Mouse (Mus musculus): ENCODE measurements around the gene Magi2.

Magi2 gene

GRCm38 (mm10) chr5:20536544-20536943 is 1309.7 kb downstream of the Magi2 start:
- DNase-seq = no peak

- no peak for DNase-seq
These were observed 1310.7 kb downstream of the Magi2 start for GRCm38 (mm10) chr5:20537369-20538022.

DNA sequence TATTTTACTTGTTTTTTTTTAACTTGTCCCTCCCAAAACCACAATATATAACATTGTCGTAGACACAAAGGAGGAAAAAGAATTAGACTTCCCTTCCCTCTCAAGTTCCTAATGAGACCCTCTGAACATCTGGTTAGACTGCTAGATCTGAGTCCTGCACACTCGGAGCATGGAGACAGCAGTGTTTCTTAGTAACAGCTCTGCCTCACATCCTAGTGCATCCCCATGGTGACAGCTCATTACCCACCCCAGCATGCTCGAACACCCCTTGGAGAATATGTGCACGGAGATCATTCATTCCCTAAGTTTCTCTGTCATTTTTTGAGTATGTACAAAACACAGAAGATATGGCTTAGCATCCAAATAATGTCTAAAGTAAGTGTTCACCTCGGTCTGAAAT is 1317.5 kb downstream of the Magi2 start:
- DNase-seq = no peak

GRCm38 (mm10) chr5:20559378-20559777 is 1332.5 kb downstream of the Magi2 start:
- DNase-seq = no peak

DNA sequence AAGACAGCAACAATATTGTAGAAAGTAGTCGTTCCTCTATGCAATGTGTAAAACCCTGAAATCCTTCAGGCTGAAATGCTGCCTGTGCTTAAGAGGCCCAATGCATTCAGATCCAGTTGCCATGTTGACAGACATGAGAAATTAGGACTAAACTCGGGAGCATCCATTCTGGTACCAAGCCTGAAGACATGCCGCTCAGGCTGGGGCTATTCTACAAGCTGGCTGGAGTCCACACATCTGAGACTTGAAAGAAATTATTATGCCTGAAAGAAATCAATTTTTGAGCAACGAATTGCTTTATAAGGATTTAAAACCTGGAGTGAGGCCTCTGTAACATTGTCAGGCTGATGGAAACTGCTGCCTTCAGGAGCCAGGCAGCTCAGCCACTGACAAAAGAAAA is 1333.0 kb downstream of the Magi2 start:
- no peak for DNase-seq

DNA sequence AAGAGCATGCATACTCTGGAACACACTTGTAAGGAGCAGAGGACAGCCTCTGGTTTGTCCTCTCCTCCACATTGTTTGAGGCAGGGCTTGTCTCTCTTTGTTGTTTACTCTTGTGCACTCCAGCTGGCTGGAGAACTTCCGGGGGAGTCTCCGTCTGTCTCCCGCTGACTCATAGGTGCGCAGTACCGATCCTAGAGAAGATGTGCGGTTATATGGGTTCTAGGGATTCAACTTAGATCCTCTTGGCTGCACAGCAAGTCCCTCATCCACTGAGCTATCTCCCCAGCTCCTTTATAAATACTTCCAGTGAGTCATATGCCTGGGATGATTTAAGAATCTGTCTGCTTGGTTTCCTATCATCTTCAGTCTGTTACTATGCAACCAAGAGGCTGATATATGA is 1341.6 kb downstream of the Magi2 start:
- DNase-seq = no peak

GRCm38 (mm10) chr5:20568966-20569365 is 1342.1 kb downstream of the Magi2 start:
- DNase-seq = no peak

DNA sequence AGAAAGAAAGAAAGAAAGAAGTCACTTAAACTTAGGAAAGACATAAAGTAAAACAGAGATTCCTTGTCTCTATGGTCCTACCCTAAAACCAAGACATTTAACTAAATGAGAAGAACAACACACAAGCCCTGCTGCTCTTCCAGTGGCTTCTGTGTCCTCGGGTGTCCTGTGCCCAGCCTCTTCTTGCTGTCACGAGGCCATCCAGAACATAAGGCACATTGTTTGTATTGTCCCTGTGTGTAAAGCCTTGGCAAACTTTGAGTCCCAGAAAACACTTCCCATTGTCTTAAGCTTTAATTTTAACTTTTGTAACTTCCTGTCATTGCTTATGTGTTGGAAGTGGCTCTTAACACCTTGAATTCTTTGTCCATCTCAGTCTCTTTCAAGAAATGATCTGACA is 1348.0 kb downstream of the Magi2 start:
- DNase-seq = no peak

DNA sequence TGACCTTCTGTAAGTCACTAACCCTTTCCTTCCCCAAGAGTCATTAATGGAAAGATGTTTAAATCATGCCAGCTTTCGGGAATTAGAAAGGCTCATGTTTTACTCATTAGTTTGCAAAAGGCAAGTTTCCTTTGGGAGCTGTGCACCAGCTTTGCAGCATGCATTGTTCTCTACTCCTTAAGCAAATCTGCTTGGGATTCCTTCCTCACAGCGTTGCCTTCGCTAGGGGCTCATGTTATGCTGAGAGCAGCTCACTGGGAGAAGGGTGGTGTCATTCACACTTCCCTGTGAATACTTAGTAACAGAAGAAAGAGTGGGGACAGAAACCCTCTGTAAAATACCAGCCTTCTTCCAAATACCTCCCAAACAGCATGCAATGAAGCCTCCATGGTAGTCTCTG is 1349.0 kb downstream of the Magi2 start:
- DNase-seq = no peak

- DNase-seq = no peak
These were observed 1349.4 kb downstream of the Magi2 start for GRCm38 (mm10) chr5:20576266-20576665.

GRCm38 (mm10) chr5:20578666-20579065 is 1351.8 kb downstream of the Magi2 start:
- no peak for DNase-seq

DNA sequence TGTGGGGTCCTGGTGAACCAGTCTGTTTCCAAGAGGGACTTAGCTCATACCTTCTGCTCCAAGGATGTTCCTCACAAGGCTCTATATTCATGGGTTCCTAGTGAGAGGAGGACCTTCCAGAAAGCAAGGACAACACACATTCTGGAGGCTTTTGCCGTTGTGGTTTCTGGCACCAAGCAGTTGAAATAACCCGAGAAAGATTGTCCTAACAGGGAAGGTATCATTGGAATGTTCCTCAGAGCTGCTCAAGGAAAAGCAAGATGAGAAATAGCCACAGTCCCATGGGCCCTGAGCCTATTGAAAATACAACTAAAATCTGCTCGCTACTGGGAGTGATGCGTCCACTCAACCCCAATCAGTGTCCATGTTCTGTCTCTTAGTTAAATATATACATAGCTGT is 1353.8 kb downstream of the Magi2 start:
- no peak for DNase-seq

DNA sequence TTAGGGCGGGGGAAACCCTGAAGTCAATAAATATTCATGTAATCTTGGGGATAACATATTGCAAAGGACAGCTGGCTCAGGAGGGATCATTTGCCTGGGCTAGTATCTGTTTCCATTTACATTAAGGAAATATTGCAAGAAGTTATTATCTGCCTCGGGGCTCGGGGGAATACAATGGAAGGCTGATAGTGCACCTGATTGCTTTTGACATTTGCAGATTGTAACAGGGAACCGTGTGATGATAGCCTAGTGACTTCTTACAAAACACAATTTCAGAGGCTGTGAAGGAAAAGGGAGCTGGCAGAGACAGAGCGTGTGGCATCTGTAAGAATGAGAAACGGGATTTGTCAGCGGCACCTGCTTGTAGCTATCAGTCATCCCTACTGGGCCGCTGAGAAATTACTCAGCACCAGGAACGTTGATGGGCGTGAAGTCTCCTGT is 1356.2 kb downstream of the Magi2 start:
- no peak for DNase-seq

GRCm38 (mm10) chr5:20583639-20584038 is 1356.8 kb downstream of the Magi2 start:
- DNase-seq = no peak

- DNase-seq = no peak
These were observed 1357.9 kb downstream of the Magi2 start for GRCm38 (mm10) chr5:20584769-20585168.

GRCm38 (mm10) chr5:20589731-20590130 is 1362.9 kb downstream of the Magi2 start:
- DNase-seq = no peak

DNA sequence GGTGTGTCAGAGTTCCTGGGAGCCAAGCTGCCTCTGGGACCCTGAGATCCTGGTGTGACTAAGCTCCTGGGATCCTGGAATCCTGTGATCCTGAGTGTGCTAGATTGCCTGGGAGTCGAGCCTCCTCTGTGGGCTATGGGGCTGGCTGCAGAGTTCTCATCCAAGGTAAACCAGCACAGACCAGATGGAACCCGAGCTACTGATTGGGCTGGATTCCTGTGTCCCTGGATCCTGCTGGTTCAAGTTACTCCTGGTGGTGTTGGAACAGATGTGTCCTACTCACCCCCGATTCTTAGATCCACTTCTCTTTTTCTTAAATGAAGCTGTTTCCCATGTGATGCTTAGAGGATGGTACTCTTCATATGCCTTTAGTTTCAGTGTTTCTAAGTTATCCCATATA is 1371.4 kb downstream of the Magi2 start:
- no peak for DNase-seq

GRCm38 (mm10) chr5:20603756-20604469 is 1377.1 kb downstream of the Magi2 start:
- no peak for DNase-seq

DNA sequence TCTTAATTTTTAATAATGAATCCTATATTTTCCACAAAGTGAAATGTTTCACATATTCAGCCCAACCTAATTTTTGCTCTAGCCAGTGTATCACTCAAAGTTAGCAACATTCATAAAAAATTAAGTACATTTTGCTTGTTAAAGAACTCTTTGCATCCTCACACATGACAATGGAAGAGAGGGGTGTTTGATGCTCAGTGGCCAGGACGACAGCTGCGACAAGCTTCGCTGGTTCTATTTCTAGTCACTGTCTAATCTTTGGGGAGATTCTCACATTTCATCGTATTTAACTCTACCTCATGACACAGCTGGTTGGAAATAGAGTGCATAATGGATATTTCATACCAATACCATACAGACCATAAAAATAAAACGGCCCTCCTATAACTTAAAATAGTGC is 1379.7 kb downstream of the Magi2 start:
- DNase-seq = no peak

- DNase-seq = no peak
These were observed 1380.7 kb downstream of the Magi2 start for GRCm38 (mm10) chr5:20607503-20607902.

DNA sequence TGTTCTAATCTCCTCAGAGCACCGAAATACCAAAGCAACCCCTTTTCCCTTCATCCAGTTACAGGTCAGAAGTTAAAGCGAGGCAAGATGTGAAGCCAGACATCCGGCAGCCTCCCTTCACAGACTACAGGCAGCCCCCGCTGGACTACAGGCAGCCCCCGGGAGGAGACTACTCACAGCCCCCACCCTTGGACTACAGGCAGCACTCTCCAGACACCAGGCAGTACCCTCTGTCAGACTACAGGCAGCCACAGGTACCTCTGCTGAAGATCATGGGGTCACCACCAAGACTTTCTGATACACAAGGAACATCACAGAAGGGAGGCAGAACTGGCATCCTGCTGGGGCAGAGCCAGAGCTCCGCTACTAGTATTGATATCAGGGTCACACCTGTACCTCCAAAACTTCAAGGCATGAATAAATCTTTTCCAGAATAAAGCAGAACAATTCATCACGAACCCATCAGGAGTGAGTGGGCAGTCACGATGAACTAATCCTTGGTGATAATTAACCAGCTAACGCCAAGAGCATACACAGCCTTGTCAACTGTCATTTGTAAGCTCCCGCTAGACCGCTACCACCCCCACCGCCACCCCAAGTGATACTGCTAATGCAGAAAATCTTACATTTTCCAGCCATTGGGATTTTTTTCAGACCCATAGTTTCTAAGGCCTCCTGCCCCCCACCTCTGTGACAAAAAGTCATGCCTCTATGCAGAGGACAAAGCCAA is 1382.5 kb downstream of the Magi2 start:
- no peak for DNase-seq

DNA sequence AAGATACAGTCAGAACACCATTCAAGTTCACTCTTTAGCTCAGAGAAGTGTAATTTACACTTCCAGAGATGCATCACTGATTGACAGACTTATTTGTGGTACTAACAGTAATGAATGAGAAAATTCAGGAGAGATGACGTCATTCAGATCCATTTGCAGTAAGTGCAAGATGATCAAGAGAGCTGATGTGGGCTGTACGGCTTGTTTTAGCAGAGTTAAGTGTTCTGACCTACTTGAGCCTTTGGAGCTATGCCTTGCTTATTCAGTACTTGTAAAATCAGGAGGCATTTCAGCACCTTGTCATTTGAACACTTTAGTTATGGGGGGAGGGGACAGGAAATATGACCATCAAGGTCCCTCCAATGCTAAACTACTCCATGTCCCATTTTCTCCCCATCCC is 1383.8 kb downstream of the Magi2 start:
- DNase-seq = no peak

- DNase-seq = no peak
These were observed 1385.8 kb downstream of the Magi2 start for GRCm38 (mm10) chr5:20612616-20613015.

GRCm38 (mm10) chr5:20614891-20615290 is 1388.1 kb downstream of the Magi2 start:
- DNase-seq = no peak
